Mouse (Mus musculus): ENCODE data around the gene Hdac10.

DNA sequence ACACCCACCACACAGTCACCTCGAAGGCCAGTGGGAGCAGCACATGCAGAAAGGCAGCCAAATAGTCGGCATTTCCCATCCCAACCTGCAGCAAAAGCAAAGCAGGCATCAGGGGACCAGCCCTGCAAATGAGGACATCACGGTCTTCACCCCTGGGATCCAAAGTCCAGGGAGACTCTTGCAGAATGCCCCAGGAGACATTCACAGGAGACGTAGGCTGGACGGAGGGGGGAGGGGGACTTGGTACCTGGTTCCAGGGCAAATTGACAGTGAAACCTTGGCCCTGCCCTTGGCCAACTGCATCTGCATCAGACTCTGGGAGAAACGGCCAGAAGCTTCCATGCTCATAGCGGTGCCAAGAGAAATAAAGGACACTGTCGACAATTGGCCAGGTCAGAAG lies 1.9 kb downstream of the Hdac10 start:
- TF ChIP-seq CTCF (IDR thresholded peaks at IDR 0.05; ENCODE audit: low read depth) = no peak
- no peak for TF ChIP-seq EP300 (optimal IDR thresholded peaks at IDR 0.05)

All from stomach, postnatal 0 days (tissue).